Mouse (Mus musculus): ENCODE results near the gene Pbx2. TPM values are rescaled to one million over a fixed set of nuclear protein-coding genes. Genes with fewer than 3 reads are reported as not detected.

Pbx2 gene
- polyA plus RNA-seq, 1 experiment from 2014 or later = 7.0 TPM

GRCm38 (mm10) chr17:34578070-34578469, 13.0 kb upstream of the Pbx2 start:
- no peak overlapping the region for H3K27ac ChIP-seq (replicated peaks)
- H3K9ac ChIP-seq = no peak overlapping the region
- H3K9me3 ChIP-seq = no peaks in the 10 kb centered on the region
- H3K27me3 ChIP-seq (replicated peaks) = peaks cover 4% of the 10 kb centered on the region; the same call in 1 of the 2 replicates
- no peak overlapping the region for H3K4me2 ChIP-seq
- H3K4me3 ChIP-seq = no peak overlapping the region
- H3K36me3 ChIP-seq = peaks cover 10% of the 10 kb centered on the region
- H3K4me1 ChIP-seq = no peaks in the 10 kb centered on the region
- 65% methylated on average over 3 of the region's 3 CpGs for WGBS
- no peak for ATAC-seq (ENCODE audit: extremely low read depth, insufficient number of reproducible peaks, low FRiP score, low TSS enrichment)

GRCm38 (mm10) chr17:34582528-34582927, 8.5 kb upstream of the Pbx2 start:
- H3K9me3 ChIP-seq = no peaks in the 10 kb centered on the region
- no peak overlapping the region for H3K4me3 ChIP-seq
- H3K4me2 ChIP-seq = no peak overlapping the region
- no peak overlapping the region for H3K27ac ChIP-seq (replicated peaks)
- peaks cover 6% of the 10 kb centered on the region; the same call in 1 of the 2 replicates for H3K36me3 ChIP-seq
- no peak overlapping the region for H3K9ac ChIP-seq
- H3K27me3 ChIP-seq (replicated peaks) = no peaks in the 10 kb centered on the region
- ATAC-seq (ENCODE audit: extremely low read depth, insufficient number of reproducible peaks, low FRiP score, low TSS enrichment) = no peak
- WGBS = 79% methylated on average over 12 of the region's 12 CpGs
- peaks cover 11% of the 10 kb centered on the region for H3K4me1 ChIP-seq

DNA sequence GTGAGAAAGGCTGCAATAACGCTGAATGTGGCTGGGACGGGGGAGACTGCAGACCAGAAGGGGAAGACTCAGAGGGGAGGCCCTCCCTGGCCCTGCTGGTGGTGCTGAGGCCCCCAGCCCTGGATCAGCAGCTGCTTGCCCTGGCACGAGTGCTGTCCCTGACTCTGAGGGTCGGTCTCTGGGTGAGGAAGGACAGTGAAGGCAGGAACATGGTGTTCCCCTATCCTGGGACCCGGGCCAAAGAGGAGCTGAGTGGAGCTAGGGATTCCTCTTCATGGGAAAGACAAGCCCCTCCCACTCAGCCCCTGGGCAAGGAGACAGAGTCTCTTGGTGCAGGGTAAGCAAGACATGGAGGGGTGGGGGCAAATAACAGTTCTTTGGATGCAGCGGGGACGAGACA, 7.7 kb upstream of the Pbx2 start:
- H3K4me2 ChIP-seq = no peak overlapping the region
- 58% methylated on average over 7 of the region's 7 CpGs for WGBS
- H3K4me3 ChIP-seq = no peak overlapping the region
- H3K27me3 ChIP-seq (replicated peaks) = no peaks in the 10 kb centered on the region
- H3K4me1 ChIP-seq = peaks cover 17% of the 10 kb centered on the region
- no peak overlapping the region for H3K27ac ChIP-seq (replicated peaks)
- H3K9me3 ChIP-seq = no peaks in the 10 kb centered on the region
- 0 out of 2 replicates have a peak, but pooled peaks cover 3% of the 10 kb centered on the region for H3K36me3 ChIP-seq
- no peak for ATAC-seq (ENCODE audit: extremely low read depth, insufficient number of reproducible peaks, low FRiP score, low TSS enrichment)
- no peak overlapping the region for H3K9ac ChIP-seq

DNA sequence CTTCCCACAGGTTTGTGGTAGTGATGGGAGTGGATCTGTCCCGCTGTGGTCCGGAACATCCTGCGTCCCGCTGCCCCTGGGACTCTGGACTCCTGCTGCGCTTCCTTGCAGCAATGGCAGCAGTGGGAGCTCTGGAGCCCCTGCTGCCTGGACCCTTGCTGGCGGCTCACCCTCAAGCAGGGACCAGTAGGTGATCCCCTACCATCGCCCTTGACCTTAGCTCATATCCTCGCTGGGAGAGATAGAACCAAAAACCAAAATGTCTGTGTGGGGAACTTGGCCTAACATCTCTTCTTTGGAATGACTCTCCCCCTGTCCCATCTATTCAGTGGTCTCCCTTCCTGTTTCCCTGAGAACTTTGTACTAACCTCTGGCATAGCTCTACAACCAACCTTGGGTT, 7.2 kb upstream of the Pbx2 start:
- Histone ChIP-seq H3K9me3 (no peaks in the 10 kb centered on the region), H3K9ac (no peak overlapping the region), H3K4me2 (no peak overlapping the region), H3K4me1 (peaks cover 22% of the 10 kb centered on the region), H3K4me3 (no peak overlapping the region), H3K27ac (replicated peaks) (no peak overlapping the region), H3K36me3 (0 out of 2 replicates have a peak, but pooled peaks cover 3% of the 10 kb centered on the region), H3K27me3 (replicated peaks) (no peaks in the 10 kb centered on the region)
- ATAC-seq (ENCODE audit: extremely low read depth, insufficient number of reproducible peaks, low FRiP score, low TSS enrichment) = no peak
- 85% methylated on average over 8 of the region's 8 CpGs for WGBS

DNA sequence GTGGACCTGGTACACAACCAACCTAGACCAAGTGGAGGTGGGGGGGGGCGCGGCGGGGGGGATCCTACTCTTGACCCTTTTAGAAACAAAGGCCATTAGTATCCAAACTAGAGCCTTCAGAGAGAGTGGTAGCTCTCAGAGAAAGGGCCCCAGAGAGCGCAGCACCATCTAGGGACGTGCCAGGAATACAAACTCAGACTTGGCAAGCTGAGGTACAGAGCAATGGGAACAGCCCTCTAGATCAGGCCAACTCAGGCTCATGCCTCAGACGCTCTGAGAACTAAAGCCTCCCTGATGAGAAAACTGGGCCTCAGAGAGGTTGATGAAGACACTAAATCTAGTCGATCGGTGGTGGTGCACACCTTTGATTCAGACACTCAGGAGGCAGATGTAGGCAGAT, 5.9 kb upstream of the Pbx2 start:
- WGBS = 87% methylated on average over 8 of the region's 8 CpGs
- Histone ChIP-seq H3K4me1 (peaks cover 35% of the 10 kb centered on the region), H3K27ac (replicated peaks) (no peak overlapping the region), H3K9me3 (no peaks in the 10 kb centered on the region), H3K36me3 (0 out of 2 replicates have a peak, but pooled peaks cover 3% of the 10 kb centered on the region), H3K27me3 (replicated peaks) (no peaks in the 10 kb centered on the region), H3K9ac (no peak overlapping the region), H3K4me3 (no peak overlapping the region), H3K4me2 (no peak overlapping the region)
- ATAC-seq (ENCODE audit: extremely low read depth, insufficient number of reproducible peaks, low FRiP score, low TSS enrichment) = no peak

DNA sequence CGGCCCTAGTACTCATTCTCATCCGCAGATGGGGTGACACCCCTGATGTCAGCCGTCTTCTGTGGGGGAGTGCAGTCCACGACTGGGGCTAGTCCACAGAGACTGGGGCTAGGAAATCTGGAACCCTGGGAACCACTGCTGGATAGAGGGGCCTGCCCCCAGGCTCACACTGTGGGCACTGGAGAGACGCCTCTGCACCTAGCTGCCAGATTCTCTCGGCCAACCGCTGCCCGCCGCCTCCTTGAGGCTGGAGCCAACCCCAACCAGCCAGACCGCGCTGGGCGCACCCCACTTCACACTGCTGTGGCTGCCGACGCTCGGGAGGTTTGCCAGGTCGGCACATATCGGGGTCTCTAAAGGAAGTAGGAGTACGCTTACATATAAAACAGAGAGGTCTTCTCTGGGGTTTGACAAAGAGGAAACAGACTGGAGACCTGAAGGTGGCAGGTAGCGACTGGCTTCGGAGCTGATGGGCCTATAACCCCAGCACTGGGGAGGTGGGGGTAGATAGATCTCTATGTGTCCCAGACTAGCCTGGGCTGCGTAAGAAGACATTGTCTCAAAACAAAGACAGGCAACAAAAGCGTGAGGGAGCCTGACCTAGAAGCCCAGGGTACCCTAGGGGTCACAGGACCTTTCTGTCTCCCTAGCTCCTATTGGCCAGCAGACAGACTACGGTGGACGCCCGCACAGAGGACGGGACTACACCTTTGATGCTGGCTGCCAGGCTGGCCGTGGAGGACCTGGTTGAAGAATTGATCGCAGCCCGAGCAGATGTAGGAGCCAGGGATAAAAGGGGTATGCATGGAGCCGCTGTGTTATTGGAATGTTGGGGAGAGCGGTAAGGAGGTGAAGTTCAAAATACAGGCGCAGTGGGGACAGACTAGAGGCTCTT, 4.9 kb upstream of the Pbx2 start:
- H3K9me3 ChIP-seq = no peaks in the 10 kb centered on the region
- WGBS = 28% methylated on average over 32 of the region's 32 CpGs
- H3K36me3 ChIP-seq = no peaks in the 10 kb centered on the region
- no peaks in the 10 kb centered on the region for H3K27me3 ChIP-seq (replicated peaks)
- peak overlapping the region; percentile 97 for H3K9ac ChIP-seq
- H3K4me2 ChIP-seq = peak overlapping the region; percentile 91
- peaks cover 45% of the 10 kb centered on the region for H3K4me1 ChIP-seq
- H3K4me3 ChIP-seq = peak overlapping the region; percentile 79
- peak overlapping the region; percentile 94 for H3K27ac ChIP-seq (replicated peaks)
- ATAC-seq (ENCODE audit: extremely low read depth, insufficient number of reproducible peaks, low FRiP score, low TSS enrichment) = no peak

GRCm38 (mm10) chr17:34586796-34587422, 4.2 kb upstream of the Pbx2 start:
- no peaks in the 10 kb centered on the region for H3K9me3 ChIP-seq
- H3K4me2 ChIP-seq = peak overlapping the region; percentile 91
- H3K9ac ChIP-seq = peak overlapping the region; percentile 97
- WGBS = under 1% methylated on average over 38 of the region's 38 CpGs
- H3K36me3 ChIP-seq = no peaks in the 10 kb centered on the region
- H3K4me3 ChIP-seq = peak overlapping the region; percentile 79
- H3K4me1 ChIP-seq = peaks cover 51% of the 10 kb centered on the region
- H3K27me3 ChIP-seq (replicated peaks) = no peaks in the 10 kb centered on the region
- H3K27ac ChIP-seq (replicated peaks) = peak overlapping the region; percentile 94
- peak; percentile 78 for ATAC-seq (ENCODE audit: extremely low read depth, insufficient number of reproducible peaks, low FRiP score, low TSS enrichment)

- peak overlapping the region; percentile 79 for H3K4me3 ChIP-seq
- peak overlapping the region; percentile 97 for H3K9ac ChIP-seq
- H3K27me3 ChIP-seq (replicated peaks) = no peaks in the 10 kb centered on the region
- H3K4me1 ChIP-seq = peaks cover 51% of the 10 kb centered on the region
- ATAC-seq (ENCODE audit: extremely low read depth, insufficient number of reproducible peaks, low FRiP score, low TSS enrichment) = peak; percentile 80
- under 1% methylated on average over 50 of the region's 50 CpGs for WGBS
- H3K4me2 ChIP-seq = peak overlapping the region; percentile 91
- H3K9me3 ChIP-seq = no peaks in the 10 kb centered on the region
- peak overlapping the region; percentile 94 for H3K27ac ChIP-seq (replicated peaks)
- no peaks in the 10 kb centered on the region for H3K36me3 ChIP-seq
Measured at GRCm38 (mm10) chr17:34587423-34587811, 3.6 kb upstream of the Pbx2 start.

- H3K9ac ChIP-seq = peak overlapping the region; percentile 97
- H3K27me3 ChIP-seq (replicated peaks) = no peaks in the 10 kb centered on the region
- peaks cover 52% of the 10 kb centered on the region for H3K4me1 ChIP-seq
- H3K4me2 ChIP-seq = peak overlapping the region; percentile 91
- H3K36me3 ChIP-seq = no peaks in the 10 kb centered on the region
- H3K27ac ChIP-seq (replicated peaks) = peak overlapping the region; percentile 94
- H3K9me3 ChIP-seq = no peaks in the 10 kb centered on the region
- no peak for ATAC-seq (ENCODE audit: extremely low read depth, insufficient number of reproducible peaks, low FRiP score, low TSS enrichment)
- peak overlapping the region; percentile 79 for H3K4me3 ChIP-seq
- 2% methylated on average over 19 of the region's 19 CpGs for WGBS
Measured at GRCm38 (mm10) chr17:34587814-34588213, 3.3 kb upstream of the Pbx2 start.

- Histone ChIP-seq H3K4me1 (peaks cover 62% of the 10 kb centered on the region), H3K4me3 (peak overlapping the region; percentile 79; the same call in 1 of the 2 replicates), H3K9ac (peak overlapping the region; percentile 97), H3K27me3 (replicated peaks) (no peaks in the 10 kb centered on the region), H3K9me3 (no peaks in the 10 kb centered on the region), H3K36me3 (peaks cover under 1% of the 10 kb centered on the region; the same call in 1 of the 2 replicates), H3K4me2 (peak overlapping the region; percentile 91), H3K27ac (replicated peaks) (peak overlapping the region; percentile 98; the same call in 1 of the 2 replicates)
- WGBS = 73% methylated on average over 3 of the region's 3 CpGs
- ATAC-seq (ENCODE audit: extremely low read depth, insufficient number of reproducible peaks, low FRiP score, low TSS enrichment) = no peak
Measured at GRCm38 (mm10) chr17:34588767-34589166, 2.3 kb upstream of the Pbx2 start.

- no peaks in the 10 kb centered on the region for H3K9me3 ChIP-seq
- ATAC-seq (ENCODE audit: extremely low read depth, insufficient number of reproducible peaks, low FRiP score, low TSS enrichment) = no peak
- peaks cover 5% of the 10 kb centered on the region for H3K36me3 ChIP-seq
- H3K9ac ChIP-seq = peak overlapping the region; percentile 58; the same call in 1 of the 2 replicates
- peak overlapping the region; percentile 98 for H3K27ac ChIP-seq (replicated peaks)
- H3K4me3 ChIP-seq = peak overlapping the region; percentile 24; the same call in 1 of the 2 replicates
- peaks cover 66% of the 10 kb centered on the region for H3K4me1 ChIP-seq
- peak overlapping the region; percentile 91 for H3K4me2 ChIP-seq
- WGBS = 38% methylated on average over 7 of the region's 7 CpGs
- no peaks in the 10 kb centered on the region for H3K27me3 ChIP-seq (replicated peaks)
Measured at GRCm38 (mm10) chr17:34589206-34589605, 1.9 kb upstream of the Pbx2 start.

Data from heart, embryonic 13.5 days (tissue).